Mouse (Mus musculus): ENCODE results near the gene Crtac1.
A peak's percentile ranks its signal among the peaks of the same experiment; 100 is the strongest.

The Crtac1 gene

DNA sequence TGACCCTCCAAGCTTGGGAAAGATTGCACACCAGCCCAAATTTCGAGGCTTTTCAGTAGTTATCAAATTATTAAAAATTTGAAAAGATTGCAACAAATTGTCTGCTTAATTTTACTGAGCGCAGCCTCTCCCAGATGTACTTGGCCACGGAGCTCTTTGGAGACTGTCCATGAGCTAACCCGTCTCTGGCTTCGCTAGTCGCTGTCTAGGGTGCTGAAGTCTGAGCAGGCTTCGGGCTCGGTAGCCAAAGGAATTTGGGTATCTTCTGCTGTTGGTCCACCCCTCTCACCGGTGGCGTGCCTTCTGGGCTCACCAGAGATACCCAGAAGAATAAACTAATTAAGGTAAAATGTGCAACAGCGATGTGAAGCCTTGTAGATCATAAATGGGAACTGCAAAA is 105.7 kb downstream of the Crtac1 start:
- peak; percentile 58 for DNase-seq (ENCODE audit: low spot score)

- DNase-seq (ENCODE audit: low spot score) = no peak
Measured at GRCm38 (mm10) chr19:42322357-42323090, 109.1 kb downstream of the Crtac1 start.

GRCm38 (mm10) chr19:42321936-42322335 is 109.6 kb downstream of the Crtac1 start:
- no peak for DNase-seq (ENCODE audit: low spot score)

DNA sequence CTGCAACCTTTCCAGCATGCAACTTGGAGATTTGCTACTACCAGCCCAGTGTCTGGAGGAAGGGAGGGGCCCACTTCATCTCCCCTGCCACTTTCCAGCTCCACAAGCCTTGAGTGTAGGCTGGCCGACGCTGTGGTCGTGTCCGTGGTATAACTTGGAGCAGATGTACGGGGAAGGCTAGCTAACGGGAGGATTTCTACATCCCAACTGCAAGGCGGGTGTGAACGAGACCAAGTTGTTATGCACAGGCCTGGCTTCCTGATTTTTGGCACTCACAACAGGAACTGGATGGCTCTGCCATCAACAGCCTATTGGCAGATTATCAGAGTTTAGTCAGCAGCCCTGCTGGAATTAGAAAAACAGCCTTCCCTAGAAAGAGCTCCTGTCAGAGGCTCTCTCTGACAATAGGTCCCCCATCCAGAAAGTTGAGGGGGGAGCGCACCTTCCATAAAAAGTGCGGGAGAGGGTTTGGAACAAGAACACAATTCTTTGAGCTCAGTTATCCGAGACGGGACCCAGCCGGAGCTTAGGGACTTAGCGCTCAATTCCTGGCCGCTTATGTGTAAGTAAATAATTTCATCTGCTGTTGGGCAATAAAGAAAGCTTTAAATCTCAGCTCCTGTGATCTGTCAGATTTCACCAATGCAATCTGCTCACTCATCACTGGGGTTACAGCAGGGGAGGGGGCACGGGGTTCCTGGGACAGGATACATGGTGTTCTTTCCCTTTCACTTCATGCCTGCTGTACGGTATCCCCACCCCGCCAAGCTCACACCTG is 113.7 kb downstream of the Crtac1 start:
- DNase-seq (ENCODE audit: low spot score) = no peak

- DNase-seq (ENCODE audit: low spot score) = no peak
Measured at GRCm38 (mm10) chr19:42316998-42317397, 114.6 kb downstream of the Crtac1 start.

DNA sequence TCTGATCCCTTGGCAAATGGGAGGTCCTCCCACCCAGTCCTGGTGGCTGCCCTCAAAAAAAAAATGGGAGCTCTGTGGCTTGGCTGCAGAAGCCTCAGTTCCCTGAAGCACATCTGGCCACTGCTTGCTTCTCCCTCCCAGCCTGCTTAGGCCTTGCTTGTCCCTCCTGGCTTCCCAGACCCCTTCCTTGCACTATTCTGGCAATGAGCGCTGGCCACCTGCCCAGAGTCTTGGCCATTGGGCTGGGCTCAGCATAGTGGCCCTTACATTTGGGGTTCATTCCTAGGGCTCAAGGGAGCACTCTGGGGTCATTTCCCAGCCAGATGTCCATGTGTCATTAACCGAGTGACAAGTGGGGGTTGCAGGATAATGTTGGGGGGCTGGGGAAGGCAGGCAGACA is 115.1 kb downstream of the Crtac1 start:
- DNase-seq (ENCODE audit: low spot score) = peak; percentile 27

- peak; percentile 53 for DNase-seq (ENCODE audit: low spot score)
Measured at GRCm38 (mm10) chr19:42315914-42316313, 115.7 kb downstream of the Crtac1 start.

DNA sequence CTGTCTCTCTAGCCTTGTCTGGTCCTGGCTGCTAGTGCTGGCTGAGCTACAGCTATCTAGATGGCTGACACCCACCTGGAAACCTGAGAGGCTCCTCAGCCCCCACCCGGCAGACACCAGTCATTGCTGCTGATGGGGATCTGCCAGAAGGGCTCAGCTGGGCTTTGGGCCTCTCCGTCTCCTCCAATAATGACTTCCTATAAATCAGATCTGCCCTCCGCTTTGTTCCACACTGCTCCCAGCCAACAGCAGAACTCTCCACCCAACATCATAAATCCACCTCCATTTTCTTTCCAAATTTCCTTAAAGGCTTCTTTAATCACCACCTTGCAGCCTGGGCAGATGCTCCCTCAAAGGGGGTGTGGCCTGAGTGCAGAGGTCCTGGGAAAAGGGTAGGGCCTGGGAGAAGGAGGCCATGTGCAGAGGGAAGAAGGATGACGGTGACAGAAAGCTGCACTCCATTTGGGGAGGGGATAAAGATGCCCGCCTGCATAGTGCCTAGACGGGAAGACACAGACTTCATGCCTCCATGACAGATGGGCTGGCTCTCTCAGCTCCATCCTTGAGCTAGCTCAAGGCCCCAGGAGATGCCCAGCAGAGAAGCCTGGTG is 116.4 kb downstream of the Crtac1 start:
- no peak for DNase-seq (ENCODE audit: low spot score)

DNA sequence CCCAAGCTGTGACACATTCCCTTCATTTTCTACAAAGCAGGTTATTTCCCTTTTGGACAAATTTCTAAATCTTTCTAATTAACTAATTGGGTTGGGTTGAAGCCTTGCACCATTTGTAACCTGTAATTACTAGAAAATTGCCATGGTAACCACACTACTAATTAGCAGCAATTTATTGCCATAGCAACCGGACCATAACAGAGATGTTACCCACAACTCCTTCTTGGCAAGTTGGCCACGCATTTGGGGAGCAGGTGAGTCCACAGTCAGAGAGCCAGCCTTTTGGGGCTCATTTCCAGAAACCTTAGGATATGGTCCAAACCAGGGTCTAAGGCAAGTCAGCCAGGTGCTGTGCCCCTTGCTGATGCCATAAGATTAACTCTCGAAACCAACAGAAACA is 119.4 kb downstream of the Crtac1 start:
- no peak for DNase-seq (ENCODE audit: low spot score)

DNA sequence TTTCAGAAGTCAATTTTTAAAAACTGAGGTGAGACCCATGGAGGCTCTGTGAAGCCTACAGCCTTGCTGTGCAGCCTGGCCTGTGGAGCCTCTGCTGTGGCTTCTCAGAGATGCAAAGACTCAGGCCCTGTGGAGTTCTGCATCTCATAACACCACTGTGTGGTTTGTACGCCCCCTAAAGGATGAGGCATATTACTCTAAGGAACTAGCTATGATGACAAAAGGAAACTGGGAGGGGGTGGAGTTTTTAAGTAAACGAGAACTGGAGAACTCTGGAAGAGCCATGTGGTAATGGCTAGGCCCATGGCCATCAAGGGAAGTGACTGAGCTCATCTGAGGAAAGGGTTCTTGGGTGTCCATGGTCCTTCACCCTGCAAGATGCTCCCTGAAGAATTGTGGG is 120.3 kb downstream of the Crtac1 start:
- no peak for DNase-seq (ENCODE audit: low spot score)

GRCm38 (mm10) chr19:42308931-42309330 is 122.7 kb downstream of the Crtac1 start:
- no peak for DNase-seq (ENCODE audit: low spot score)

GRCm38 (mm10) chr19:42307019-42307418 is 124.6 kb downstream of the Crtac1 start:
- DNase-seq (ENCODE audit: low spot score) = no peak

DNA sequence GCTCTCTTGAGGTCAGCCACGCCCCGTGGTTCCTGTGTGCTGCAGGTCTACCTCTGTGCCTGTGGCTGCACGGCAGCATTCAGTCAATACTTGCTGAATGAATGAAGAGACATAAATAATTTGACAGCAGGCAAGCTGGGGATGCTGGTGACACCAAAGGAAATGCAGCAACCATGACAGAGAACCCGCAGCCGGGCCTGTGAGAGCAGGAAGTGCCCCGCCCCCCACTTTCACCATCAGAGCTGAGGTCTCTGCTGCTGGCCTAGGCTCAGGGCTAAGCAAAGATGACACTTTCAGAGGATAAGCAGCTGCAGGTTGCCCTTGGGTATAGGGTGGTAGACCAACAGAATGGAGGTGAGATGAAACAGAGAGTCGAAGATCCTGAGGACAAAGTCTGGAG is 125.4 kb downstream of the Crtac1 start:
- no peak for DNase-seq (ENCODE audit: low spot score)

DNA sequence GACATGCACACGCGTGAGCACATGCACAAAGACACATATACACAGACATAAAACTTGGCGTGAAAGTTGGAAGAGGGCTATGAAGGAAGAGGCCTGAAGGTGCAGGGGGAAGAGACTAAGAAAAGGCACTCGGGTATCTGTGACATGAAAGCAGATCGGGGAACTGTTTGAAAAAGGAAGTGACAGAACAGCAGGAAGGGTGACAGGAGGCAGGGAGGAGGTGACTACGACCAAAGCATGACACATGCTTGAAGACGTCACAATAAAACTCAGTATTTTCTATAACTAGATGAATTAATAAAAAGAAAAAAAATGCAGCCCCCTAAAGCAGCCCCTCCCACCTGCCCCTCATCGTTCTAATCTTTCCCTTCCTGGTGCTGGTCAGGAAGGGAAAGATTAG is 125.8 kb downstream of the Crtac1 start:
- DNase-seq (ENCODE audit: low spot score) = no peak

GRCm38 (mm10) chr19:42304506-42304905 is 127.1 kb downstream of the Crtac1 start:
- DNase-seq (ENCODE audit: low spot score) = no peak

GRCm38 (mm10) chr19:42303210-42303813 is 128.3 kb downstream of the Crtac1 start:
- DNase-seq (ENCODE audit: low spot score) = no peak

GRCm38 (mm10) chr19:42293216-42293615 is 138.4 kb downstream of the Crtac1 start:
- no peak for DNase-seq (ENCODE audit: low spot score)

DNA sequence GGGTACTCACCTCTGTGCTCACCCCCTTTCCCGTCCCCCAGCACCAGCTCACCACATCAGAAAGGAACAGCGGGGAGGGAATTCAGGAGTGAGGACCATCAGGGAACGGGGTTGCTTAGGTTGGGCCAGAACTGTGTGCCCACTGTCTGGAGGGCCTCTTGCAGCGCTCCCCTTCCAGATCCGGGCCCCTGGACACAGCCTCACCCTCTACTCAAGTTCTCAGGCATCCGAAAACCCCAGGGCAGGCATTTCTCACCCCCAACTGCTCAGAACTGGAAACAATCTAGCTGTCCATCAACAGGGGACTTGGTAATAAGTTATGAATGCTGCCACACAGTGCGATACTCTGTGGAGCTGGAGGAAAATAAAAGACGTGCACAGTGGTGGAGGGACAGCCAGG is 139.5 kb downstream of the Crtac1 start:
- DNase-seq (ENCODE audit: low spot score) = no peak

DNA sequence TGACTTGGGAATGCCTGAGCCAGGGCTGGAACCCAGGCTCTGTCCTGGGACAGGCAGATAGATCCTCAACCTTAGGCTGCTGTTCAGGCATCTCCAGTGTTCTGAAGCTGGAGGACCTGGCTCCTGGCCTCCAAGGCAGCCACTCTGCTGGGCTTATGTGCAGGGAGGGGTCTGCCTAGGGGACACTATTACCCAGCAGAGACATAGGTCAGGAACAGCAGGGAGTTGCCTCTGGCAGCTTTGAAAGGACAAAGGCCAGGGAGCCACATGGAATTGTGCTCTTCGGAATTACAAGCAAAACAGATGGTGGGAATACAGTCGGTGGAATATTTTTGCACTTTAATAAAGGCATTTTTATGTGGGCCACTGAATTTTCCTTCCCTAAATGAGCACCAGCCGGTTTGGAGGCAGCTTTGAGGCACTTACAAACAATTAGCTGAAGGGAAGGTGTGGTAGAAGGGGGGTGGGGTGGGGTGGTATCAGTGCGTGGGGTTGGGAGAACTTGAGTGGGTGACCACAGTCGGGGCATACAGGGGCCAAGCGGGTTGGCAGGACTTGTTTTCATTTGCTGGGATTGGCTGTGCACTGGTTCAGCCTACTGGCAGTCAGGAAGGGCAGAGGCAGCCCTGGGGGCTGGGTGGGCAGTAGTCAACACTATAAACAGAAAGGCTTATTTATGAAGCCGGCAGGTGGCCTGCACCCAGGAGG is 140.5 kb downstream of the Crtac1 start:
- DNase-seq (ENCODE audit: low spot score) = no peak

DNA sequence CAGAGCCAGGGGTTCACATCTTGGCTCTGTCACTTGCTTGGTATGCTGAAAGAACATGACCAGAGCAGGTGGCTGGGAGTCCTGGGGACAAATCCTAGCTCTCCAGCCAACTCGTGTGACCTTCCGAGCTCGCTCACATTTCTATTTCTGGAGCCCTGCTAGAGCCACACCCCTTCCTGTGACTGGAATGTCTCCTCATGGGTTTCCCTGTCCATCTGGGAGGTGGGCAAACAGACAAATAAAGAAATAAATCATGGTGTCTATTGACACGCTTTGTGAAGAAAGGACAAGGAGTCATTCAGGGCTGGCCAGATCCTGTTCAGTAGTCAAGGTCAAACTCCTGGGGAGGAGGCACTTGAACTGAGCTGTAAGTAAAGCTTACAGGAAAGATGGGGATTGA is 143.2 kb downstream of the Crtac1 start:
- DNase-seq (ENCODE audit: low spot score) = no peak

- DNase-seq (ENCODE audit: low spot score) = no peak
Measured at GRCm38 (mm10) chr19:42284178-42284577, 147.4 kb downstream of the Crtac1 start.

DNA sequence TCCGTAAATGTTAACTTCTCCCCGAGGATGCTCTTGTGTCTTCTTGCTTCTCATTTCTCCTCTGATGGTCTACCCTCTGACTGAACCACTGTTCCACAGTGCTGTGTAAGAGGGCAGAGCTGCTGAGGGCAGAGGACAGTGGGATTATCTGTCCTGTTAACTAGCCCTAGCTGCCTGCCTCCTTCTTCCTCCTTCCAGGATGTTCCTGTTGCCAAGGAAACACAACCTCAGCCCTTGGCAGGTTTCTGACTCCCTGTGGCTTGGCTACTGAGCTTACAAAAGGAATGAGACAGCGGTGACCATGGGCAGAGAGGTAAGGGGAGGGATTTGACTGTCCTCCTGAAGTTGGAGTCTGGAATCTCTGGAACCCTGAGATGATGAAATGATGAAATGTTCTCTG is 152.0 kb downstream of the Crtac1 start:
- no peak for DNase-seq (ENCODE audit: low spot score)

Measured in ovary, postnatal 10 days (tissue).